ENCODE assay signal across 26 mouse cellular contexts in genomic region chr9:80237184-80237799, GRCm38 (mm10).
A peak's percentile ranks its signal among the peaks of the same experiment; 100 is the strongest.
DNase-seq lines count a peak whose midpoint lies in the region; ATAC-seq and TF ChIP-seq lines count a peak whose summit lies in the region.
"Had no signal": no experiment of that assay in that cellular context is flagged by ENCODE, and none has a peak within 500 bp of the region (broad histone marks: within the 10 kb centered on the region; RNA-seq: fewer than 3 reads in every experiment).

No protein-coding gene starts in this region.

- H3K4me3 ChIP-seq in kidney, adult 2 months (ENCODE audit: insufficient read depth, low read depth, low read length), result no peak overlapping the region
- H3K4me3 ChIP-seq in kidney, embryonic 16.5 days (ENCODE audit: low read length), result no peak overlapping the region
- H3K4me3 ChIP-seq: embryonic facial prominence, embryonic 15.5 days; forebrain, embryonic 13.5 days; heart, adult 2 months; heart, embryonic 13.5 days; lung, embryonic 15.5 days; neural tube, embryonic 12.5 days had no signal

- no peak overlapping the region for H3K4me2 ChIP-seq in kidney, embryonic 16.5 days (replicated peaks; ENCODE audit: low read depth, low read length)
- H3K4me2 ChIP-seq: embryonic facial prominence, embryonic 15.5 days; forebrain, embryonic 13.5 days; heart, embryonic 13.5 days; hindbrain, embryonic 14.5 days; lung, embryonic 15.5 days; midbrain, embryonic 11.5 days; neural tube, embryonic 12.5 days had no signal

- H3K36me3 ChIP-seq in kidney, adult 2 months (ENCODE audit: control insufficient read depth, insufficient read depth, low read length), result peaks cover 2% of the 10 kb centered on the region; the same call in 1 of the 2 replicates
- H3K36me3 ChIP-seq in kidney, embryonic 16.5 days (ENCODE audit: insufficient read depth, low read length), result peaks cover 15% of the 10 kb centered on the region; the same call in 1 of the 2 replicates
- H3K36me3 ChIP-seq: embryonic facial prominence, embryonic 15.5 days; G1E; neural tube, embryonic 12.5 days had no signal

- H3K27ac ChIP-seq in kidney, adult 2 months (ENCODE audit: insufficient read depth, low read depth, low read length), result peak overlapping the region; percentile 96
- peak overlapping the region; percentile 7; the same call in 1 of the 2 replicates for H3K27ac ChIP-seq in kidney, embryonic 16.5 days (ENCODE audit: low read length)
- H3K27ac ChIP-seq: embryonic facial prominence, embryonic 15.5 days; forebrain, embryonic 13.5 days; heart, adult 2 months; heart, embryonic 13.5 days; hindbrain, embryonic 14.5 days; lung, embryonic 15.5 days; neural tube, embryonic 12.5 days had no signal

- no peak for TF ChIP-seq CTCF in kidney, adult 2 months (conservative IDR thresholded peaks at IDR 0.05; ENCODE audit: insufficient read depth, insufficient read length, low read depth, low read length)

- no peak overlapping the region for H3K9ac ChIP-seq in kidney, embryonic 16.5 days (replicated peaks; ENCODE audit: low read length)
- H3K9ac ChIP-seq: embryonic facial prominence, embryonic 15.5 days; forebrain, embryonic 13.5 days; heart, embryonic 13.5 days; hindbrain, embryonic 14.5 days; lung, embryonic 15.5 days; neural tube, embryonic 12.5 days had no signal

- H3K27me3 ChIP-seq in kidney, adult 2 months (replicated peaks; ENCODE audit: control insufficient read depth, insufficient read depth, low read length), result no peaks in the 10 kb centered on the region
- no peaks in the 10 kb centered on the region for H3K27me3 ChIP-seq in kidney, embryonic 16.5 days (ENCODE audit: insufficient read depth, low read length)
- H3K27me3 ChIP-seq: embryonic facial prominence, embryonic 15.5 days; forebrain, embryonic 13.5 days; heart, embryonic 13.5 days; lung, embryonic 15.5 days; neural tube, embryonic 12.5 days had no signal

- TF ChIP-seq POLR2A in kidney, adult 2 months (IDR thresholded peaks at IDR 0.05; ENCODE audit: low read depth, low read length), result no peak

- ATAC-seq in kidney, embryonic 16.5 days (ENCODE audit: low FRiP score, low TSS enrichment), result peak; percentile 69; the same call in 1 of the 2 replicates
- ATAC-seq: forebrain, embryonic 13.5 days; midbrain, embryonic 16.5 days had no signal

- H3K4me1 ChIP-seq in kidney, adult 2 months (ENCODE audit: control insufficient read depth, insufficient read depth, low read length), result peaks cover 13% of the 10 kb centered on the region
- H3K4me1 ChIP-seq in kidney, embryonic 16.5 days (ENCODE audit: insufficient read depth, low read length), result peaks cover 6% of the 10 kb centered on the region; the same call in 1 of the 2 replicates
- H3K4me1 ChIP-seq: forebrain, embryonic 13.5 days; heart, embryonic 13.5 days; lung, embryonic 15.5 days; neural tube, embryonic 12.5 days had no signal

- 28% methylated on average over 1 of the region's 1 CpGs for WGBS in kidney, adult 2 months
- 86% methylated on average over 1 of the region's 1 CpGs for WGBS in kidney, embryonic 16.5 days

- 0 out of 2 replicates have a peak, but pooled peaks cover 4% of the 10 kb centered on the region for H3K9me3 ChIP-seq in kidney, embryonic 16.5 days (ENCODE audit: low read length)
- H3K9me3 ChIP-seq: embryonic facial prominence, embryonic 15.5 days had no signal

- DNase-seq in Muller cell, postnatal 12 days (ENCODE audit: inconsistent ontology term), result peak; percentile 34
- DNase-seq in kidney, adult 2 months, result peak; percentile 78
- peak; percentile 70 for DNase-seq in kidney, postnatal 36 days
- no peak for DNase-seq in MN1 (ENCODE audit: low spot score)
- DNase-seq in heart, adult 8-10 months (ENCODE audit: low spot score), result no peak
- DNase-seq in right cerebral cortex, adult 18-20 months, result no peak
- DNase-seq: adrenal gland, postnatal 36 days; cerebellum, adult 18-20 months; cerebellum, postnatal 10 days; heart, adult 2 months; heart, postnatal 10 days; layer of hippocampus, adult 9-11 months; liver; right cerebral cortex, postnatal 4 days; thymus, adult 2 months; thymus, postnatal 4 days had no signal

Comparison
In these comparisons a context has a peak if more than half of its experiments do, and no peak if none do; other contexts are left out.
1. DNase-seq: peak in Muller cell, postnatal 12 days (single experiment), kidney, adult 2 months (single experiment) and kidney, postnatal 36 days (2 of 2); none in MN1 (single experiment), heart, adult 8-10 months (single experiment) and right cerebral cortex, adult 18-20 months (single experiment).